15 mouse cellular contexts compared by ENCODE assay signal in genomic region chr8:12389801-12390639, GRCm38 (mm10). TPM values are rescaled to one million over a fixed set of nuclear protein-coding genes. Genes with fewer than 3 reads are reported as not detected.
A peak's percentile ranks its signal among the peaks of the same experiment; 100 is the strongest.
DNase-seq lines count a peak whose midpoint lies in the region; ATAC-seq and TF ChIP-seq lines count a peak whose summit lies in the region.
"Had no signal": no experiment of that assay in that cellular context is flagged by ENCODE, and none has a peak within 500 bp of the region (broad histone marks: within the 10 kb centered on the region; RNA-seq: fewer than 3 reads in every experiment).

No protein-coding gene starts in this region.

- TF ChIP-seq CTCF in left cerebral cortex, adult 2 months (IDR thresholded peaks at IDR 0.05) = no peak

- intact Hi-C loops in left cerebral cortex, adult 2 months (cut with DNase I) = loop anchor here (2.0 to 5.0 kb wide), 3 partner anchors 172 to 431 kb away; no protein-coding TSS in a partner anchor

- H3K27ac ChIP-seq in left cerebral cortex, adult 2 months = peak overlapping the region; percentile 55
- H3K27ac ChIP-seq in forebrain, embryonic 13.5 days = peak overlapping the region; percentile 54
- no peak overlapping the region for H3K27ac ChIP-seq in kidney, embryonic 15.5 days

- H3K4me1 ChIP-seq in forebrain, embryonic 13.5 days = peaks cover 90% of the 10 kb centered on the region
- H3K4me1 ChIP-seq in kidney, embryonic 15.5 days = peaks cover 29% of the 10 kb centered on the region

- H3K36me3 ChIP-seq in forebrain, embryonic 13.5 days (ENCODE audit: poor library complexity, severe bottlenecking) = no peaks in the 10 kb centered on the region
- H3K36me3 ChIP-seq in kidney, embryonic 15.5 days = no peaks in the 10 kb centered on the region

- H3K27me3 ChIP-seq in forebrain, embryonic 13.5 days = peaks cover 52% of the 10 kb centered on the region
- H3K27me3 ChIP-seq in kidney, embryonic 15.5 days = peaks cover 100% of the 10 kb centered on the region

- ATAC-seq in forebrain, embryonic 13.5 days = no peak
- ATAC-seq in inflammation-experienced regulatory T-cells, adult 6 months = no peak
- no peak for ATAC-seq in kidney, embryonic 15.5 days (replicated peaks; ENCODE audit: low FRiP score)

- H3K4me2 ChIP-seq in forebrain, embryonic 13.5 days = peak overlapping the region; percentile 88
- H3K4me2 ChIP-seq in kidney, embryonic 15.5 days = no peak overlapping the region

- peak overlapping the region; percentile 91 for H3K9ac ChIP-seq in forebrain, embryonic 13.5 days
- no peak overlapping the region for H3K9ac ChIP-seq in kidney, embryonic 15.5 days

- H3K4me3 ChIP-seq in left cerebral cortex, adult 2 months = 0 out of 2 replicates have a peak overlapping the region, but pooled peaks have one; percentile 1
- H3K4me3 ChIP-seq in forebrain, embryonic 13.5 days = peak overlapping the region; percentile 59
- H3K4me3 ChIP-seq in kidney, embryonic 15.5 days (replicated peaks) = no peak overlapping the region

- 3% methylated on average over 29 of the region's 29 CpGs for WGBS in forebrain, embryonic 13.5 days
- 2% methylated on average over 29 of the region's 29 CpGs for WGBS in kidney, embryonic 15.5 days

- no peaks in the 10 kb centered on the region for H3K9me3 ChIP-seq in forebrain, embryonic 13.5 days (replicated peaks)
- no peaks in the 10 kb centered on the region for H3K9me3 ChIP-seq in kidney, embryonic 15.5 days (replicated peaks)

- no peak for DNase-seq in left cerebral cortex, adult 2 months (ENCODE audit: extremely low spot score in 1 of 2, low spot score in 2 of 2)
- no peak for DNase-seq in left cerebral cortex, adult 8-10 months (ENCODE audit: low spot score in 2 of 2)
- peak; percentile 26 for DNase-seq in induced T-regulatory cell, adult 2 months (ENCODE audit: low read depth)
- peak; percentile 13 for DNase-seq in retina, postnatal 1 day
- no peak for DNase-seq in adrenal gland, postnatal 10 days
- DNase-seq: cerebellum, postnatal 36 days; gastrocnemius, postnatal 36 days; lung, postnatal 4 days; thymus, adult 18-20 months had no signal

RNA-seq across cellular contexts. Expression of gene Sox1, which starts 5.1 kb away (rescaled TPM):
- total RNA-seq in left cerebral cortex, adult 2 months (2021) = 10 to 100 TPM in 1 of 2 experiments, 1 to 10 TPM in 1; 9.5 to 11.6 TPM
- total RNA-seq in left cerebral cortex, adult 8-10 months (2022) = 10 to 100 TPM; 10.9 to 14.2 (median 13.0) TPM
- polyA plus RNA-seq in forebrain, embryonic 13.5 days (2015; fragmentation: Nextera tagmentation; extraction: Ambion mirVana) = 7.7 and 8.8 TPM in 2 replicates
- not detected for polyA plus RNA-seq in inflammation-experienced regulatory T-cells, adult 6 months (2017; shearing (Covaris generic))
- polyA plus RNA-seq in kidney, embryonic 15.5 days (2015; fragmentation: Nextera tagmentation; extraction: Ambion mirVana) = not detected in 2 replicates
- not detected for total RNA-seq in adrenal gland, postnatal 10 days (2021)
- total RNA-seq: gastrocnemius, postnatal 36 days; liver, adult 2 months had no signal
- polyA plus RNA-seq: heart, postnatal 0 days; liver, adult 2 months; spleen, adult 2 months had no signal

Comparison
In these comparisons a context has a peak if more than half of its experiments do, and no peak if none do; other contexts are left out.
1. DNase-seq: peak in induced T-regulatory cell, adult 2 months (single experiment) and retina, postnatal 1 day (single experiment); none in left cerebral cortex, adult 2 months (0 of 2), left cerebral cortex, adult 8-10 months (0 of 2) and adrenal gland, postnatal 10 days (single experiment).
2. RNA of gene Sox1, which starts 5.1 kb away (total RNA-seq): 10.9 to 14.2 TPM in left cerebral cortex, adult 8-10 months and 9.5 to 11.6 TPM in left cerebral cortex, adult 2 months; not detected in adrenal gland, postnatal 10 days; every median in the first group is over 10 times any median in the second.